Comparison of ENCODE assay signal across 1 mouse cellular context in the genomic region with DNA sequence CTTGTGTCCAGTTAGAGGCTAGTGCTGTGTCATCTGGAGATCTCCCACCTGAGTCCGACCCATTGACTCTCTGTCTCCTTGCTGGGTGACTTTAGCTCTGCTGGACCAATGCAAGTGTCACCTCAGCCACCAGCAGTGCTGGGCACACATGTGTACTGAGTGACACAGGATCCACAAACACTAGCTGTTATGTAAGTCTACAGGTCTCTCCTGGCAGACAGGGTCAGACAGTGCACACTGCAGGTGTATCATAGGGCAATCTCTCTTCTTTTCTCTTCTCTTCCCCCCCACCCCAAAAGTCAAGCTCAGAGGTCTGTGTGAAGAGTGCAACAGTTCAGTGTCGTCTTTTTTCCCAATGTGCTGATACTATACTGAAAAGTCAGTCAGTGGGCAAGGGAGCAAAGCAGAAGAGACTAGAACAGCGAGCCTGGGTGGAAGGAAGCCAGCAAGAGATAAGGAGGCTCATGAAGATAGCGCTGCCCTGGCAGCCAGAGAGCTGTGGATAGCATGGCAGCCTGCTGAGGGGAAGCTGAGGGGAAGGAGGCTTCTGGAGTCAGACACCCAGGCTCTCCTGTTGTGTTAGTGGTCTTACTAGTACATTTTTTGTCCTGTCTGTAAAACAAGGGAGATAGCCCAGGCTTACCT.
A peak's percentile ranks its signal among the peaks of the same experiment; 100 is the strongest.
TF ChIP-seq lines count a peak whose summit lies in the region.

No protein-coding gene starts in this region.

TF ChIP-seq in MEL, 35 proteins besides CTCF, POLR2A, EP300 and RAD21 (continued from another document):
- no peak for TF ChIP-seq JUND (IDR thresholded peaks at IDR 0.05; ENCODE audit: low read depth, low read length)
- no peak for TF ChIP-seq POLR2AphosphoS5 (IDR thresholded peaks at IDR 0.05; ENCODE audit: borderline replicate concordance, low read depth, low read length)
- 0 out of 2 replicates have a peak, but pooled peaks have one; percentile 23 for TF ChIP-seq MAFK (IDR thresholded peaks at IDR 0.05; ENCODE audit: borderline replicate concordance, low read depth, low read length)
- TF ChIP-seq MEF2A (IDR thresholded peaks at IDR 0.05; ENCODE audit: extremely low read depth, insufficient replicate concordance, low read depth, low read length, poor library complexity, severe bottlenecking): no peak
- TF ChIP-seq ZKSCAN1 (IDR thresholded peaks at IDR 0.05; ENCODE audit: low read depth, low read length): no peak
- TF ChIP-seq CHD1 (IDR thresholded peaks at IDR 0.05; ENCODE audit: low read depth, low read length): no peak
- no peak for TF ChIP-seq MYB (IDR thresholded peaks at IDR 0.05; ENCODE audit: low read depth, low read length)
- TF ChIP-seq HCFC1 (IDR thresholded peaks at IDR 0.05; ENCODE audit: low read depth, low read length): peak; percentile 67
- TF ChIP-seq ZNF384 (IDR thresholded peaks at IDR 0.05; ENCODE audit: low read depth, low read length): no peak
- TF ChIP-seq CHD2 (IDR thresholded peaks at IDR 0.05; ENCODE audit: low read length): no peak; the same call in 1 of the 2 replicates
- TF ChIP-seq TAL1 (IDR thresholded peaks at IDR 0.05; ENCODE audit: low read length): peak; percentile 57; the same call in 1 of the 2 replicates
- TF ChIP-seq UBTF (IDR thresholded peaks at IDR 0.05; ENCODE audit: borderline replicate concordance, insufficient read depth, low read depth, low read length): no peak
- no peak for TF ChIP-seq KAT2A (conservative IDR thresholded peaks at IDR 0.05; ENCODE audit: low read depth, low read length)
- TF ChIP-seq MYC (IDR thresholded peaks at IDR 0.05; ENCODE audit: low read depth, low read length): peak; percentile 80; the same call in 1 of the 2 replicates
- peak; percentile 51; the same call in 1 of the 2 replicates for TF ChIP-seq ELF1 (IDR thresholded peaks at IDR 0.05; ENCODE audit: low read depth, low read length)
- TF ChIP-seq BHLHE40 (IDR thresholded peaks at IDR 0.05; ENCODE audit: borderline replicate concordance, low read depth, low read length): no peak; the same call in 1 of the 2 replicates
- TF ChIP-seq E2F4 (IDR thresholded peaks at IDR 0.05; ENCODE audit: borderline replicate concordance, low read depth, low read length): no peak
- peak; percentile 27; the same call in 1 of the 2 replicates for TF ChIP-seq SMC3 (IDR thresholded peaks at IDR 0.05; ENCODE audit: low read depth, low read length)
- TF ChIP-seq GABPA (IDR thresholded peaks at IDR 0.05; ENCODE audit: low read depth, low read length): no peak; the same call in 1 of the 2 replicates
- TF ChIP-seq TBP (IDR thresholded peaks at IDR 0.05; ENCODE audit: low read depth, low read length): peak; percentile 65
- TF ChIP-seq SIN3A (IDR thresholded peaks at IDR 0.05; ENCODE audit: low read length): peak; percentile 85
- TF ChIP-seq POLR2AphosphoS2 (IDR thresholded peaks at IDR 0.05; ENCODE audit: low read length): no peak; the same call in 1 of the 2 replicates
- no peak for TF ChIP-seq NRF1 (IDR thresholded peaks at IDR 0.05; ENCODE audit: insufficient read depth, low read depth, low read length, poor library complexity, severe bottlenecking)
- peak; percentile 91 for TF ChIP-seq ETS1 (IDR thresholded peaks at IDR 0.05; ENCODE audit: low read depth, low read length)
- TF ChIP-seq MAZ (IDR thresholded peaks at IDR 0.05; ENCODE audit: low read depth, low read length): peak; percentile 61
- no peak for TF ChIP-seq USF2 (IDR thresholded peaks at IDR 0.05; ENCODE audit: borderline replicate concordance in 1 of 2, insufficient read depth in 1 of 2, low read depth in 1 of 2, low read length in 2 of 2)
- TF ChIP-seq NELFE (IDR thresholded peaks at IDR 0.05; ENCODE audit: low read depth, low read length): peak; percentile 15; the same call in 1 of the 2 replicates
- peak; percentile 99 for TF ChIP-seq GATA1 (IDR thresholded peaks at IDR 0.05; ENCODE audit: low read depth, low read length)
- TF ChIP-seq TCF12 (IDR thresholded peaks at IDR 0.05; ENCODE audit: low read depth, low read length): peak; percentile 82
- TF ChIP-seq RCOR1 (IDR thresholded peaks at IDR 0.05; ENCODE audit: low read depth, low read length): peak; percentile 78
- no peak for TF ChIP-seq ZC3H11A (IDR thresholded peaks at IDR 0.05; ENCODE audit: low read depth, low read length)
- peak; percentile 85 for TF ChIP-seq MXI1 (IDR thresholded peaks at IDR 0.05; ENCODE audit: low read depth, low read length)
